Mouse (Mus musculus) forebrain, embryonic 13.5 days (tissue): Measurements from ENCODE around the gene Sgms2. TPM values are rescaled to one million over a fixed set of nuclear protein-coding genes. Genes with fewer than 3 reads are reported as not detected.
"Not testable (repeated sequence)": the region's sequence is repeated elsewhere in the genome, so short reads cannot be mapped to it uniquely, and the experiment has no call there.

Source experiments
- ATAC-seq: fragments of 200-750 bp; cut with Nextera tagmentation; 2 replicates; pipeline ENCODE4 v1.8.0; 2017
- H3K27ac ChIP-seq: fragments of 300-500 bp; sonication (generic); 2 replicates; pipeline ENCODE4 v1.5.1; 2015; ENCODE audit warnings: inconsistent platforms, mild to moderate bottlenecking, moderate library complexity
- H3K27me3 ChIP-seq: fragments of 300-500 bp; sonication (generic); 2 replicates; pipeline ENCODE4 v1.6.1; 2015; ENCODE audit warnings: mild to moderate bottlenecking, inconsistent platforms
- H3K36me3 ChIP-seq: fragments of 300-500 bp; sonication (generic); 2 replicates; pipeline ENCODE4 v1.6.1; 2015; ENCODE audit warnings: mild to moderate bottlenecking, inconsistent platforms; ENCODE audit not compliant: poor library complexity, severe bottlenecking
- H3K4me1 ChIP-seq: fragments of 300-500 bp; sonication (generic); 2 replicates; pipeline ENCODE4 v1.6.1; 2015; ENCODE audit warnings: inconsistent platforms
- H3K4me2 ChIP-seq: fragments of 300-500 bp; sonication (generic); 2 replicates; pipeline ENCODE4 v1.6.1; 2015; ENCODE audit warnings: inconsistent platforms, mild to moderate bottlenecking, moderate library complexity
- H3K4me3 ChIP-seq: fragments of 300-500 bp; sonication (generic); 2 replicates; pipeline ENCODE4 v1.5.1; 2015; ENCODE audit warnings: mild to moderate bottlenecking, inconsistent platforms
- H3K9ac ChIP-seq: fragments of 300-500 bp; sonication (generic); 2 replicates; pipeline ENCODE4 v1.6.1; 2015; ENCODE audit warnings: mild to moderate bottlenecking, inconsistent platforms
- H3K9me3 ChIP-seq: fragments of 300-500 bp; sonication (generic); replicated peaks from 2 replicates; pipeline ENCODE4 v1.6.1; 2016; ENCODE audit warnings: inconsistent platforms
- WGBS: fragments of 180-500 bp; shearing (Covaris S2); methylation state at CpG from one replicate; pipeline ENCODE4 v1.1.7; 2015; 5-methylcytosine and 5-hydroxymethylcytosine counted together
- polyA plus RNA-seq: library from polyadenylated mRNA; unstranded; fragments of >200 nt; fragmentation: Nextera tagmentation; extraction: Ambion mirVana; gene quantifications from 2 replicates; pipeline ENCODE4 v1.2.1, GENCODE M21; 2015

Gene Sgms2
- polyA plus RNA-seq, 1 experiment from 2014 or later: 0.53 TPM

DNA sequence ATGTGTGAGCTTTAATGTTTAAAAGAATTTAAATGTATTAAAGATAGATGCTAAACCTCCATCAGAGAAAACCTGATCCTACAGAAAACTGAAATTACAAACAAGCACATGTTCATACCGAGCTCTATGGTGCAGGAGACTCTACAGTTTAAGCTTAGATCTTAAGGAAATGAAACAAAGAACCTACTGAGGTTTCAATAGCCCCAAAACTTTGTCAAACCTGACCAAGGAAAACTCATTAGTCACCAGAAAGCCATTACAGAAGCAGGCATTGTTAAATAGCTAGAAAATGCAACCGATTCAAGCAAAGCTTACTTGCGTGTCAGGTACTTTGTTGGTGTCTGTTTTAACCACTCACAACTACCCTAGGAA lies 142.6 kb downstream of the Sgms2 start:
- WGBS: 49% methylated on average over 3 of the region's 3 CpGs
- H3K27me3 ChIP-seq: no peaks in the 10 kb centered on the region
- ATAC-seq: no peak

DNA sequence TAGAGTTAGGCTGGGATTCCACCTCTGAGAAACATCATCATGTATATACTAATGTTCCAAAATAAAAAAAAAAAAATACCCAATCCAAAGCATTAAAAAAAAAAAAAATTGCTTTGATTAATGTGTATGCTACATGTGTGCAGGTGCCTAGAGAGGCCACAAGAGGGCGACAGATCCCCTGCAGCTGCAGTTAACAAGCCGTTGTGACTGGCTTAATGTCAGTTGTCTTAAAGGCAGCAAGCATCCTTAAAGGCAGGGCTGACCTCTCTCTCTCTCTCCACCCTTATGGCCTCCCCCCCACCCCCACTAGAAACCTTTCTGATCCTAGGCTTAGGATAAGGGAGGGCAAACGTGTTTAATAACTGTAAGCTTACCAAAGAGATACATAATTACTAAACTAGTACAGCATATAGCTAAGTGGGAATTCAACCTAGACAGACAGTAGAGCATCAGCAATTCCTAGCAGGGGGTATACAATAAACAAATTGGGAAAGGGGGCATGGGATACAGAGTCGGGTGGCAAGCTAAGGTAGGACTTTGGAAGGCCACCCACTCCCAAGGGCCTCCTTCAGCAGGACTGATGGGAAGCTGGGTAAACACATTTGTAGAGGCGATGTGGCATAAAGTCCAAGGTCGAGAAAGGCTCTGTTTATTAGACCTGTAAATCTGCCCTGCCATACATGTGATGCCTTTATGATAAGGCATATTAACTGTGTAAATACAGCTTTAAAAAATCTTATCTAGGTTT lies 143.2 kb downstream of the Sgms2 start:
- H3K36me3 ChIP-seq: no peaks in the 10 kb centered on the region
- no peak; the same call in 1 of the 2 replicates for ATAC-seq
- WGBS: 66% methylated on average over 6 of the region's 6 CpGs

More for the DNA sequence above, 142.6 kb downstream of the Sgms2 start:
- Histone ChIP-seq H3K27ac (no peak overlapping the region), H3K4me2 (no peak overlapping the region), H3K9me3 (no peaks in the 10 kb centered on the region), H3K9ac (no peak overlapping the region), H3K36me3 (no peaks in the 10 kb centered on the region), H3K4me1 (no peaks in the 10 kb centered on the region), H3K4me3 (no peak overlapping the region)

DNA sequence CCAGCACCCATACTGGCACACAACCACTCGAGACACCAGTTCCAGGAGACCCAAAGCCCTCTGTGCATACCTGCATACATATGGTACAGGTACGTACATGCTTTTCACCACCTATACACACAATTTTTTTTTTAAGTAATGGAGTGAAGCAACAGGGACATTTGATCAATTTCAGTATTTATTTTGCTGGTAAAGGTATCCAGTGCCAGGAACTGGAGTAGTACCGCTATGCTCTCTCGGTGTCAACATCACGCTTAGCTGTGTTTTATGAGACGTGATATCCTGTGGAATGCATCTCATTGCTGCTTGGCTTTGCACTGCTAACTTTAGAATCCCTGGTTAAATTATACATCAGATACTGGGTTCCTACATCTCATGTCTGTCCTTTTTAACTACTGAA lies 145.3 kb downstream of the Sgms2 start:
- H3K27me3 ChIP-seq: no peaks in the 10 kb centered on the region
- WGBS: 91% methylated on average over 6 of the region's 6 CpGs
- H3K9me3 ChIP-seq: no peaks in the 10 kb centered on the region
- H3K4me2 ChIP-seq: no peak overlapping the region
- no peaks in the 10 kb centered on the region for H3K36me3 ChIP-seq
- H3K4me3 ChIP-seq: no peak overlapping the region
- ATAC-seq: no peak
- H3K9ac ChIP-seq: no peak overlapping the region
- no peak overlapping the region for H3K27ac ChIP-seq
- H3K4me1 ChIP-seq: no peaks in the 10 kb centered on the region

More for the DNA sequence above, 143.2 kb downstream of the Sgms2 start:
- Histone ChIP-seq H3K4me1 (no peaks in the 10 kb centered on the region), H3K27ac (no peak overlapping the region), H3K4me3 (no peak overlapping the region), H3K4me2 (no peak overlapping the region), H3K9ac (no peak overlapping the region), H3K9me3 (no peaks in the 10 kb centered on the region), H3K27me3 (no peaks in the 10 kb centered on the region)

GRCm38 (mm10) chr3:131343311-131343710 lies 147.9 kb downstream of the Sgms2 start:
- no peak overlapping the region for H3K27ac ChIP-seq
- H3K4me1 ChIP-seq: no peaks in the 10 kb centered on the region
- no peak overlapping the region for H3K4me2 ChIP-seq
- no peak for ATAC-seq
- no peak overlapping the region for H3K4me3 ChIP-seq
- H3K27me3 ChIP-seq: no peaks in the 10 kb centered on the region
- 90% methylated on average over 6 of the region's 6 CpGs for WGBS
- H3K36me3 ChIP-seq: no peaks in the 10 kb centered on the region
- H3K9ac ChIP-seq: no peak overlapping the region
- no peaks in the 10 kb centered on the region for H3K9me3 ChIP-seq

GRCm38 (mm10) chr3:131340885-131341284 lies 150.3 kb downstream of the Sgms2 start:
- ATAC-seq: no peak
- Histone ChIP-seq H3K4me3 (no peak overlapping the region), H3K4me2 (no peak overlapping the region), H3K27me3 (no peaks in the 10 kb centered on the region), H3K9me3 (no peaks in the 10 kb centered on the region), H3K27ac (no peak overlapping the region), H3K9ac (no peak overlapping the region), H3K36me3 (no peaks in the 10 kb centered on the region), H3K4me1 (no peaks in the 10 kb centered on the region)
- WGBS: 91% methylated on average over 3 of the region's 3 CpGs

DNA sequence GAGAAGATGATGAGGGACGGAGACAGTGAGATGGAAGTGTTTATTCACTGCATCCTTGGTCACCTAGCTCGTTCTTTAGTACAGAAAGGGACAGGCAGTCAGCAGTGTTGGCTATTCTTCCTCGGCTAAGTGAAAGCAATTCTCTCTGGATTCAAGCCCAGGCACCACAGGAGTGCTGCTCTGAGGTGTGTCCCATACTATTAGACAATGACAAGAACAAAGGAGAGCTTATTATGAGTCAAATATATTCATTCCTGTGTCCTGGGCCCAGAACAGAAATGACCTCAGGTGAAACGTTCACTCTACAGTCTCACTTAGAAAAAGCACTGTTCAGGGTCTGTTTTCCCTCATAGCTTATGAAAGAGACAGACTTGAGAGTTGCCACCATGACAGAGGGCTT lies 151.9 kb downstream of the Sgms2 start:
- H3K36me3 ChIP-seq: no peaks in the 10 kb centered on the region
- no peaks in the 10 kb centered on the region for H3K9me3 ChIP-seq
- H3K27me3 ChIP-seq: peaks cover 12% of the 10 kb centered on the region; the same call in 1 of the 2 replicates
- H3K4me1 ChIP-seq: 0 out of 2 replicates have a peak, but pooled peaks cover 4% of the 10 kb centered on the region
- no peak for ATAC-seq
- no peak overlapping the region for H3K9ac ChIP-seq
- no peak overlapping the region for H3K4me2 ChIP-seq
- no peak overlapping the region for H3K27ac ChIP-seq
- H3K4me3 ChIP-seq: no peak overlapping the region
- 50% methylated on average over 4 of the region's 4 CpGs for WGBS

DNA sequence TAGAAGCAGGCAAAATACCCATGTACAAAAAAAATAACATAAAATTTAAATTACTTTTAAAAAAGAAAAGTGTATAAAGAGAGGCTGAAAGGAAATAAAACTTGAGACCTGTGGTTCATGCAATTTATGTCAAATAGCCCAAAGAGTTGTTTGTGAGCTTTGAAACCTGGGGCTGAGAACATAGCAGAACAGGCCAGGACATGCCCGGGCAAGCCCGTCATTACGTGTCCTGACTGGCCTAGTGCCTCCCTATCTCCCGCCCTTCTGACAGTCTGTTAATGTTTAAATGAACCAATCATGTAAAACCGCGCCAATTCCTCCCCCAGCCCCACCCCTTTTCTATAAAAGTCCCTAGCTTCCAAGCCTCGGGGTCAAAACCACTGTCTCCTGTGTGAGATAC lies 153.5 kb downstream of the Sgms2 start:
- not testable (repeated sequence) for H3K36me3 ChIP-seq, H3K9me3 ChIP-seq, H3K4me2 ChIP-seq, H3K4me1 ChIP-seq, H3K27ac ChIP-seq, H3K9ac ChIP-seq, ATAC-seq, H3K4me3 ChIP-seq
- peaks cover 21% of the 10 kb centered on the region for H3K27me3 ChIP-seq
- WGBS: 96% methylated on average over 7 of the region's 7 CpGs

DNA sequence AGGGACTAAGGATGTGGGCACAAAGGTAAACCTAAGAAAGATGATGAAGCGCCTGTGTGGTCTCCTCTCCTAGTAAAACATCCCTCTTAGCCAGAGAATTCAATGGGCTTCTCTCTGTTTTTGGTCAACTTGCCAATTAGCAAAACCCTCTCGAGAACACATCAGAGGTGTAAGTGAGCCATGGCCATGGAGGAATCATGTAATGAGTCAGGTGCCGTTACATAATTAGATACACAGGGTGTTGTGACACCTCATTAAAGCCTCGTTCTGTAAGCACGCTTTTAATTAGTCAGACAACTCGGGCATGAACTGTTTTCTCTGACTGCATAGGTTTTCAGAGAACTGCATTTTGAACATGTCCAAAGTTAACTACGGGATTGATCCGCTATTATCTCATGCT lies 154.6 kb downstream of the Sgms2 start:
- H3K27me3 ChIP-seq: peaks cover 25% of the 10 kb centered on the region
- WGBS: 37% methylated on average over 8 of the region's 8 CpGs
- H3K9me3 ChIP-seq: no peaks in the 10 kb centered on the region
- no peaks in the 10 kb centered on the region for H3K36me3 ChIP-seq
- 0 out of 2 replicates have a peak, but pooled peaks cover 4% of the 10 kb centered on the region for H3K4me1 ChIP-seq
- H3K4me2 ChIP-seq: no peak overlapping the region
- H3K9ac ChIP-seq: no peak overlapping the region
- peak; percentile 81; the same call in 1 of the 2 replicates for ATAC-seq
- H3K4me3 ChIP-seq: no peak overlapping the region
- H3K27ac ChIP-seq: no peak overlapping the region

GRCm38 (mm10) chr3:131335117-131335547 lies 156.1 kb downstream of the Sgms2 start:
- H3K4me3 ChIP-seq: no peak overlapping the region
- H3K36me3 ChIP-seq: no peaks in the 10 kb centered on the region
- H3K4me2 ChIP-seq: no peak overlapping the region
- H3K4me1 ChIP-seq: 0 out of 2 replicates have a peak, but pooled peaks cover 4% of the 10 kb centered on the region
- no peak for ATAC-seq
- H3K9ac ChIP-seq: no peak overlapping the region
- WGBS: 91% methylated on average over 8 of the region's 8 CpGs
- no peak overlapping the region for H3K27ac ChIP-seq
- H3K9me3 ChIP-seq: no peaks in the 10 kb centered on the region
- peaks cover 25% of the 10 kb centered on the region for H3K27me3 ChIP-seq

DNA sequence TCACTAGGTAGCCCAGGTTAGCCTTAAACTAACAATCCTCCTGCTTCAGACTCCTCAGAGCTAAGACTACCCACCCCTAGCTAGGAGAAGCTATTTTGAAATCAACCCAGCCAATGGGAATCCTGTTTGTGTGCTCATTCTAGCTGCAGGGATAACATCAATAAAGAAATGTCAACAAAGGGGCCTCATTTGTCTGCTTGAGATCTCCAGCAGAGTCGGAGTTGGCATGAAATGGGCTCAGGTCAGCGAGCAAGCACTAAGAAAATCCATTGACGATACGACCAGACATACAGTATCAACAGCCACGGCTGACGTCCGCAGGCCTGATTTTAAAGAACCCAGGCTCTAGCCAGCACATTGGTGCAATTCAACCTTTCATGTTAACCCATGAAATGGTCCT lies 164.0 kb downstream of the Sgms2 start:
- 51% methylated on average over 7 of the region's 7 CpGs for WGBS
- Histone ChIP-seq H3K27ac (no peak overlapping the region), H3K9ac (no peak overlapping the region), H3K36me3 (no peaks in the 10 kb centered on the region), H3K4me2 (no peak overlapping the region), H3K4me1 (no peaks in the 10 kb centered on the region), H3K4me3 (no peak overlapping the region), H3K27me3 (no peaks in the 10 kb centered on the region), H3K9me3 (no peaks in the 10 kb centered on the region)
- ATAC-seq: no peak

DNA sequence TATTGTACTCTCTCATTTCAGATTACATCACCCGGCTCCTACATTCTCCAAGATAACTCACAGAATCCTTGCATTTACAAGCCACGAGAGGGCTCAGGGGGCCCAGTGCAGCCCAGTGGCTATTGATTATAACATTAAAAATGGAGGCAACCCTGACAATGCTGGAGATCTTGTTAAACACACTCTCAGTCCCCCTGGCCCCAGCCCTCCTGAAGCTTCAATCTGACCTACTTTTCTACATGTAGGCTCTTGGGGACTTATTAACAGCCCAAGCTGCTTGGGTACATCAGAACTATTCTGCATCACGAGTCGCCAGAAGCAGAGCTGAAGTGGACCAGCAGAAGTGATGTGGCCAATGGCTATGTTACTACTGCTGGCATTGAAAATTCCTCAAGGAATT lies 164.6 kb downstream of the Sgms2 start:
- no peak for ATAC-seq
- Histone ChIP-seq H3K36me3 (no peaks in the 10 kb centered on the region), H3K9ac (no peak overlapping the region), H3K4me2 (no peak overlapping the region), H3K27me3 (no peaks in the 10 kb centered on the region), H3K27ac (no peak overlapping the region), H3K9me3 (no peaks in the 10 kb centered on the region), H3K4me3 (no peak overlapping the region), H3K4me1 (no peaks in the 10 kb centered on the region)
- WGBS: 91% methylated on average over 4 of the region's 4 CpGs

GRCm38 (mm10) chr3:131322081-131322815 lies 169.0 kb downstream of the Sgms2 start:
- no peak for ATAC-seq

More at GRCm38 (mm10) chr3:131322081-131322815, 169.0 kb downstream of the Sgms2 start:
- Histone ChIP-seq H3K27ac (no peak overlapping the region), H3K4me2 (no peak overlapping the region), H3K4me1 (no peaks in the 10 kb centered on the region), H3K27me3 (no peaks in the 10 kb centered on the region), H3K4me3 (no peak overlapping the region), H3K36me3 (no peaks in the 10 kb centered on the region), H3K9ac (no peak overlapping the region), H3K9me3 (no peaks in the 10 kb centered on the region)
- 75% methylated on average over 14 of the region's 14 CpGs for WGBS
